Comparison of ENCODE assay signal across 1 mouse cellular context in the genomic region with DNA sequence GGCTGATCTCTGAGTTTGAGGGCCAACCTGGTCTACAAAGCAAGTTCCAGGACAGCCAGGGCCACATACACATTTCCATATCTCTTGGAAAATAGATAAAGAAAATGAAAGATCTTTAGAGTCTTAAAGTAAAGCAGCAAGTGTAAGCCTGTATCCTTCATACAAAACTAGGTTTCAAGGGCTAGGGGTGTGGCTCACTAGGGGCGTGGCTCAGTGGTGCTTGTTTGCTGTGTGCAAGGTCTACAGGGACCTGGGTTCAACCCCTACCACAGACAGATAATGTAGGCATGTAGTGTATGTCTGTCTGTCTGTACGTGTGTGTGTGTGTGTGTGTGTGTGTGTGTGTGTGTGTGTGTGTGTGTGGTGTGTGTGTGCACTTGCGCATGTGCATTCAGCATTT.
TF ChIP-seq lines count a peak whose summit lies in the region.

No protein-coding gene starts in this region.

TF ChIP-seq in MEL, 35 proteins besides CTCF, POLR2A, EP300 and RAD21:
- TF ChIP-seq SIN3A (IDR thresholded peaks at IDR 0.05; ENCODE audit: low read length) (no peak), TAL1 (IDR thresholded peaks at IDR 0.05; ENCODE audit: low read length) (no peak), ELF1 (IDR thresholded peaks at IDR 0.05; ENCODE audit: low read depth, low read length) (no peak), MXI1 (IDR thresholded peaks at IDR 0.05; ENCODE audit: low read depth, low read length) (no peak)
